Mouse (Mus musculus): ENCODE results near the gene Sertad3.

The Sertad3 gene

DNA sequence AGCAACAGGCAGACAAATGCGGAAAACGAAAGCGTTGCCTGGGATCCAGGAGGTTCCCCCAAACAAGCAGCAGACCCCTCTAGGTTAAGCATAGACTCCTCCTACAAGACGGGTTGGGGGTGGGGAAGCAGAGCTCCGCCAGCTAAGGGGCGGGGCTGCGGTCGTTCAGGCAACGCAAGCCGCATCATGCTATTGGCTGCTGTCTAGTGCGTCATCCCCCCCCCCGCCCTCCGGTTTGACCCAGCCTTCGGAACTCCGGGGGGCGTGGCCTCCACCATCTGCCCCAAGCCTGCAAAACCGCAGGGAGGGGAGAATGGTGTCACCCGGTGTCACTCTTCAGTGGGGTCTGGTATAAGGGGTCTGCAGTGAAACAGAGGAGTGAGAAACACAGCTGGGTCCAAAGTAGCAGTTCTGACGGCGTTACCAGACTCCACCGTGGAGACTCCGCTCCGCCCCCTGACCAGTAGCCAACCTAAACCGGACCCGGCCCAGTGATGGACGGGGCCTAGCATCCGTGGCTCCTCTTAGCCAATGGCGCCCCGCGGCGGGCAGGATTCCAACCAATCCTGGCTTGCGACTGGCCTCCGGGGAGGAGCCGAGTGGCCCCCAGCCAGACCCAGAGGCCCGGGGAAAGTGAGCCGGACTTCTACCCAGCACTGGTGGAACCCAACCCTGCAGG, at the start of gene Sertad3:
Gene Sertad3 (plus strand): TSS at position 613 of the 679 bp plus-strand sequence.
- DNase-seq (ENCODE audit: low spot score in 2 of 2), result peak; percentile 99

DNA sequence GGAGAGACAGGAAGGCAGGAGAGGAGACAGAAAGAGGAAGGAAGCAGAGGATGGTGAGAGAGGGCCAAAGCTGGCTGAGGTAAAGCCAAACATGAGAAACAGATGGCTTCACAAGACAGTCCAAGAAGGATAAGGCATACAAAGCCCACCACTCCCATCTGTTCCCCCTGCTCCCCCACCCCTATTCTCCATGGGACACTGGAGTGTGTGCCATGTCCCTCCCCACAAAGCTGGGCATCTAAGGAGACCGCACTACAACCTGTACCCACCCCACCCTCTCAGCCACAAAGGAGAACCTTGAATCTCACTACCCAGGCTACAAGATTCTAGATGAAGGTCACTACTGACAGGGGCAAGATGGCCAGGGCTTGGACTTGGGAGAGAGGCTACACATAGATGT, 46.2 kb upstream of the Sertad3 start:
- DNase-seq (ENCODE audit: low spot score in 2 of 2), result no peak

DNA sequence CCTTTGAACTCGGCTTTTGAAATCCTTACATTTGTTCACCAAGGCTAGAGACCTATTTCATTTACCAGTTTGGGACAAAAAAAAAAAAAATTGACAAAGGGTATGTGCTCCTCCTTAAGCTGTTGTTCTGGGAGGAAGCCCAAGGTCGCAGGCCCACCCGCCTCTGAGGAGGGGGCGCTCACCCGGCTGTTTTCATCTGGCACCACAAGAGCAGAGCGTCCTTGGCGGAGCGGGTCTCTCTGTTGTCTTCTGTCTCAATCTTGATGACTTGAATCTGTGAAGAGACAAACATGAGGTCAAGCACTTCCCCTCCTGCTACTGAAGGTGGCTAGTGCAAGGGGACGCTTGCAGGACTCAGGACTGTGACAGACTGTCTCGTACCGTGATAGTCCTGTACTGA, 45.6 kb upstream of the Sertad3 start:
- no peak for DNase-seq (ENCODE audit: low spot score in 2 of 2)

DNA sequence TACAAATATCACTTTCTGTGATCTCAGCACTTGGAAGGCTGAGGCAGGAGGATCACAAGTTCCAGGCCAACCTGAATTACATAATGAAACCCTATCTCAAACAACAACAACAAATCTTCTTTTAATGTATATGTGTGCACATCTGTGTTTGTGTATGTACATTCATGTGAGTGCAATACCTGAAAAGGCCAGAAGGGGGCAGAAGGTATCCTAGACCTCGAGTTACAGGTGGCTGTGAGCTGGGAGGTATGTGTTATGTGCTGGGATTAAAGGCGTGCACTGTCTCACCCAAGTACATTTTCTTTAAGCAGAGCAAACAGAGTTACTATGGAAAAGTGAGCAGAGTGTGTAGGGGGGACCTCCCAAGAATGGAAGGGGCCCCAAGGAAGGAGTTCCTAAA, 44.4 kb upstream of the Sertad3 start:
- no peak for DNase-seq (ENCODE audit: low spot score in 2 of 2)

DNA sequence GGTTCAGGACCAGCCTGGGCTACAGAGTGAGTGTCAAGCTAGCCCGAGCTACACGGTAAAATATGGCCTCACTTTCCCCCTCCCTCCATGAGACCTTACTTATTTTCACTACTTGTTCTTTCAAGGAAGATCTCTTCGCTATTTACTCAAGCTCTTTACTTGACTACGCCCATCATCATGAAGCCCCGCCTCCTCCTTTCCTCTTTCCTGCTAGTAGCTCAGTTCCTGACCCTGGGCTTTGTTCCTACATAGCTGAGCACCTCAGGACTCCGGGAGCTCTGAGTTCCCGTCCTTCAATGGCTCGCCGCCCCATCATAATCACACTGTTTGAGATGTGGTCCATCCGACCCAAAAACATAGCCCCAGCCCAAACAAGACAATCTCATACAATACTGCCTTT, 40.2 kb upstream of the Sertad3 start:
- DNase-seq (ENCODE audit: low spot score in 2 of 2), result no peak

DNA sequence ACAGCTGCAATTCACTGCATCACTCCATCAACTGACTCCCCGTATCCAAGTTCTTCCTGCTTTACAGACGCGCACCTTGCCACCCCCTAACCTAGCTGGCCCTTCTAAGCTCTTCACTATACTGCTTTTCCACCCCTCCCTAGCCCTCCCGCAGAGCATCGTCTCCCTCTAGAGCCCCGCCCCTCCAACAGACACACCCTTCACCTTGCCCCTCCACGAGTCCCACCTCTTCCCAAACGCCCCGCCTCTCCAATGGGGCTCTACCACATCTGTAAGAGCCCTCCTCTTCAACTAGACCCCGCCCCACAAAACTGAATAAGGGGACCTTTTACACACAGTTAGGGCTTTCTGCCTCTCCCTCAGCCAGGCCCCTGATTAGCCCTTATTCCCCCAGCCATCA, 39.8 kb upstream of the Sertad3 start:
- DNase-seq (ENCODE audit: low spot score in 2 of 2), result no peak

DNA sequence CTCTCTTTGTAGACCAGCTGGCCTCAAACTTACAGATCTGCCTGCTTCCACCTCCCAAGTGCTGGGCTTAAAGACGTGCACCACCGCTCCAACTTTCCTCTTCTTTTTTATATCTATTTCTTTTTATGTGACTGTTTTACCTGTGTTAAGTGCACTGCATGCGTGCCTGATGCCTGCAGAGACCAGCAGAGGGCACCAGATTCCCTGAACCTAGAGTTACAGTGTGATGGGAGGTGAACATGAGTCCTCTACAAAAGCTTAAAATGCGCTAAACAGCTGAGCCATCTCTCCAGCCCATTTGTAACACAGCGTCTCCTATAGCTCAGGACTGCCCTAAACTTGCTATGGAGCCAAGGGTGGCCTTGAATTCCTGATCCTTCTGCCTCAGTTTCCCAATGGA, 36.0 kb upstream of the Sertad3 start:
- no peak for DNase-seq (ENCODE audit: low spot score in 2 of 2)

DNA sequence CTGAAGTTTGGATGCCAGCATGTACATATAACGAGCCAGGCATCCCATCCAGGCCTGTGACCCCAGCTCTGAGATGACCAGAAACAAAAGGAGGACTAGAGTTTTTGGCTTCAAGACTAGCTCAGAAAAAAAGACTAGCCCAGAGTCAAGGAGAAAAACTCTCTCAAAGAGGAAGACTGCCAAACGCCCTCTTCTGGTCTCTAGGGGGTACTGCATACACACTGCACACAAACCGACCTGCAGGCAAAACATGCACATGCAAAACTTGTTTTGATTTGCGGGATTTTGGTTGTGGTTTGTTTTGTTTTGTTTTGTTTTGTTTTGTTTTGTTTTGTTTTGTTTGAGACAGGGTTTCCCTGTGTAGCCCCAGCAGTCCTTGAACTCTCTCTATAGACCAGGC, 33.6 kb upstream of the Sertad3 start:
- no peak for DNase-seq (ENCODE audit: low spot score in 2 of 2)

DNA sequence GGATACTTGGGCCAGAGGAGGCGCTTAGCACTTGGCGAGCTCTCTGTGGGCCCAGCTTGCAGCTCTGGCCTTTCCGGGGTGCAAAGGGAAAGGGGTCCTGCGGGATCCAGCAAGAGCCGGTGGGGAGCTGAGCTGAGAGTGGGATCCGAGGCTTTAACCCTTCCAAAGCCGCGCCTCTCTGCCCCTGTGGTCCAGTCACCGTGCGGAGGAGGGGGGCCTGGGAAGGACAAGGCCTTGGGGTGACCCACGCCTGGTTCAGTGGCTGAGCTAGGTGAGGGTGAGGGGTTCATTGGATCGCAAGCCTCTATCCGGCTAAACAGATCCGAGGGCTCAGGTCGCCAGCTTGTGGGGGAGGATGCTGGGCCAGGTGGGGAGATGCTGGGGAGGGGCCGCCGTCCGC, 27.5 kb upstream of the Sertad3 start:
- DNase-seq (ENCODE audit: low spot score in 2 of 2), result no peak

DNA sequence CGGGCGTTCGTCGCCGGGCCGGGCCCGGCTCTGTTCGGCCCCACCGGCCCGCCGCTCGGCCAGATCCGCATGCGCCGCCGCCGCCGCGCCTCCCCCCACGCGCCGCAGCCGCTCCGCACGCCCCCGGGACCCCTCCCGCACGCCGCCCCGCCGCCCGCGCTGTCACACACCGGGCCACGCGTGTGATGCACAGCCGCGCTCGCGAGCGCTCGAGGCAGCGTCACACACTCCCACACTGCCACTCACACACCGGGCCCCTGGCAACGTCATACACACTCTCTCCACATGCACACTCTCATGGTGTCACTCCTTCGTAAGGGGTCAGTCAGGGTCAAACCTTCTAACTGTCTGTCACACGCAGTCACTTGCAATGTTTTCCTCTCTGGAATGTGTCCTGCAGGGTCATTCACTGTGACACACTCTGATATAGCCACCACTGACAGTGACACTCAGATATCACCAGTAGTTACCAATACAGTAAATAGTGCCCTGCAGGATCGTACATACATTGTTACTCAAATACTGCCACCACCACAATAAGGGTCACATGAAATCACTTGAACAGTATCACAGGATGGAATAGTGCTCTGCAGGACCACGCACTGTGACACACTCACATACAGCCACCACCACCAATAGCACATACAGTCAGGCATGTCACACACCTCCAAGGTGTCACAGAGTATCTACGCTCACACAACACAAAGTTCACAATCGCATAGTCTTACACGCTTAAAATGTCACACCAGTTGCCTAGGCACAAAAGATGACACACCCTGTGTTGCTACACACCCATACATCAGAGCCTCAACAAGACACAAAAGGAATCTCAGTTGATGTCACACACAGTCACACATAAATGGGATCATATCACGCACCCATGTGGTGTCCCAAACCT, 26.8 kb upstream of the Sertad3 start:
- peak; percentile 17 to 21 for DNase-seq (ENCODE audit: low spot score in 2 of 2)

DNA sequence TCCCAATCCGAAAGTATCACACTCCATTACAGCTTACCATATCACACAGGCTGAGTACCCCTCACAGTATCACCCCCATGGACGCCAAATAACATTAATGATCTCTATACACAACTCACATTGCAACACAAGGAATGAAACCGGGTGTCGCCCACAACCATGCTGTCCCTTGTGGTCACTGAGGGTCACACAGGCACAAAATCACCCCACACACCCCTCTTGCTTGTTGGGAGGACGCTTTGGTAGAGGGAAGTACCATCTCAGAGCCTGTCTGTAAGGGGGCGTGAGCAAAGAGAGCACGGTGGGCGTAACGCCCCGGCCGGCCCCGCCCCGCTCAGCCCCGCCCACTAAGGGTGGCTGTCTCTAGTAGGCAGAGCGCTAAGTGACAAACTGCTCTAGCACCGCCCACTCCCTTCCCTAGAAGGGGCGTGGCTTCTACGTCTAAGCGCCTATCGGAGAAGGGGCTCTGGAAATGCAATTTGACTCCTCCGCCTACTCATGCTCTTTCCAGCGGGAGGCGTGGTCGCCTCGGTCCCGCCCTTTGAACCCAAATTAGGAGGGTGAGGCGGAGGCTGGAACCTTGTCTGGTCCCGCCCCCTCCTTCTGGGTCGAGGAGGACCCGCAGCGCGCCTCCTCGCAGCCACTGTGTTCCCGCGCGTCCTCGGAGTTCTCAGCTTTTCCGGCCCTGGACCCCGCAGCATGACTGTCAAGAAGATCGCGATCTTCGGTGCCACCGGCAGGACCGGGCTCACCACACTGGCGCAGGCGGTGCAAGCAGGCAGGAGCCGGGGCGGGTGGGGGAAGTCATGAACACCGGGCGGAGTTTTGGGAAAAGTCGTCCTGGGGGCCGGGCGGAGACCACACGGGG, 25.9 kb upstream of the Sertad3 start, which contains the start of the genes Sptbn4 and Blvrb:
Gene Sptbn4 (minus strand): TSS at position 268 of the 868 bp plus-strand sequence.
Gene Blvrb (plus strand): TSS at position 560 of the 868 bp plus-strand sequence.
- DNase-seq (ENCODE audit: low spot score in 2 of 2), result peak; percentile 100

DNA sequence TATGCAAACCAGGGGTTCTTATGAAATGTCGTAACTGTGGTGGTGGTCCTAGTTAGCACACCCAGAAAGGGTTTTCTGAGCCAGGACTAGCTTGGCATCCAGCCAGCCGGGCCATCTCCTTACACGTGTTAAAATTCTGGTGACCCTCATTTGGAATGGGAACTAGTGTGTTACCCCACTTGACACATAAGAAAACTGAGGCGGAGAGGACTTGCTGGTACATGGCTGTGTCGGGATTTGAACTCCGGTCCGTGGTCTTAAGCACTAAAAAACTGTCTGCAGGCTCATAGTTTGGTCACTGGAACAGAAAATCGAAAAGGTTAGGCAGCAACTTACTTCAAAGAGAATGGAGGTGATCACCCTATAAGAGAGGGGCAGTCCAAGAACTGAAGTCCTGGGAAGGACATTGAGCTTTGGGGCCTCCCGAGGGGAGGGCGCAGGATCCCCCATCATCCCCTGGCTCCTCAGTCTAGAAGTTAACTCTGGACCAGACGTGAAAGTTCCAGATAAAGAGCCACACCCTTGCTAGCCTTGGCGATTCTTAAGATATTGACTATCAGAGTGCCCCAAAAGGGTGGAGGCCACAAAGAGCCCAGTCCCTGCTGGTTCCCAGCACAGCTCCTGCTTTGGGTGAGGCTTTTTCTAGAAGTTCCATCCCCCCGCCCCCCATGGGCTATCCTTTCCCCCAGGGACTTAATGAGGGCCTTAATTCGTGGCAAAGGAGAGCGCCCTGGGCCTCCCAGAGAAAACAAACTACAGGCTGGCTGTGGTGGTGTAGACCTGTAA, 25.0 kb upstream of the Sertad3 start:
- peak in 1 of 2 experiments; percentile 14 for DNase-seq (ENCODE audit: low spot score in 2 of 2)

DNA sequence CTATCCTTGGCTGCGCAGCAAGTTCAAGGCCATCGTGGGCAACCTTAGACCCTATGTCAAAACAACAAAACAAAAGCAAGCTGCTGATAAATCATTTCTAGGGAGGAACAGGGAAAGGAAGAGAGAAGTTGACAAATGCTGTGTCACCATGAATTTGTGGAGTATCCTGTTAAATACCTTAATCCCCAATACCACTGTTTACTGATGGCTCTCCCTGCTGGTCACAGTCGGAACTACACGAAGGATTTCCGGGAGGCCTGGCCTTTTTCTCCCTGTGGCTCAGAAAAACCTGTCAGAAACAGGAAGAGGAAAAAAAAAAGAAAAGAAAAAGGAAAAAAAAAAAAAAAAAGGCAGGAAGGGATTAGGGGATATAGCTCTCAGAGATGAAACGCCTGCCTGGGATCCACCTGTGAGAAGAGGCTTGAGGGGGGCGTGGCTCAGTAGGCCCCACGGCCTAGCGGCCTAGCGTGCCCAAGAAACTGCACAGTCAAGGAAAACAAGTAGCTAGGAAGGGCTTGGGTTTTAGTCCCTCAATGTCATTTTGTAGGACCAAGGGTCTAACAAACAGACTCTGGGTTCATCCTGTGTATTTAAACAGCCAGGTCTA, 24.2 kb upstream of the Sertad3 start:
- peak; percentile 69 to 71 for DNase-seq (ENCODE audit: low spot score in 2 of 2)

DNA sequence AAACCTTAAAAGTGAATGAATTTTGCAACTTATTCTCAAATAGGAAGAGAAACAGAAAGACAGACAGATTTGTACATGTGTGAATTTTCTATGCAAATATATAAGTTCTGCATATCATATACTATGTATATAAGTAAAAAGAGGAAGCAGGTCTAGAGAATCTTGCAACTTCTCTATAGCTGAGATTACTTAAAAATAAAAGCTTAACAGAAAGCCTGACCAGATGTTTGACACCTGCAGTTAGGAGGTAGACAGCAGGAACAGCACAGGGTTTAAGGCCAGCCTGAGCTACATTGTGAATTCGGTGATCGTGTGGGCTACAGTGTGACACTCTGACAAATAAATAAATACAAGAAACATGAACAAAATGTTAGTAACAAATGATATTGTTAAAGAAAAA, 22.2 kb upstream of the Sertad3 start:
- DNase-seq (ENCODE audit: low spot score in 2 of 2), result no peak

DNA sequence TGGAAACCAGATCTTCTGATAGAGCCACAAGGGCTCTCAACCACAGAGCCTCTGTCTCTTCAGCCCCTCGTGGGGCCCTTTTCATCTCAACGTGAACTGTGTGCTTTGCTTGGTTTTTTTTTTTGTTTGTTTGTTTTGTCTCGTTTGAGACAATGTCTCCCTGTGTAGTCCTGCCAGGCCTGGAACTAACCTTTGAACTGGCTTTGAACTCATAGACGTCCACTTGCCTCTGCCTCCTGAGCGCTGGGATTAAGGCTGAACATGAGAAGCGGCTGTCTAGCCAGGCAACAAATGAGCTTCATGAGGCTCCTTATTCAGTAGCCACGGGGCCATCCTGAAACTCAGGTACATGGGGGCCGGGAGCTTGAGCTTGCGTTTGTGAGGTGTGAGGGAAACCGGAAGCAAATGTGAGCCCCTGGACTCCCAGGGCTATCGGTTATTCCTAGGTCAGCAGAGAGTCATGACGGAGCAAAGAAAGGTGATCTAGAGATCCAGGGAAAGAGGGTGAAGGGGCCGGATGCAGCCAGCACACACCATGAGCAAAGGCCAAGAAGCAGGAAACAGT, 21.3 kb upstream of the Sertad3 start:
- no peak for DNase-seq (ENCODE audit: low spot score in 2 of 2)

DNA sequence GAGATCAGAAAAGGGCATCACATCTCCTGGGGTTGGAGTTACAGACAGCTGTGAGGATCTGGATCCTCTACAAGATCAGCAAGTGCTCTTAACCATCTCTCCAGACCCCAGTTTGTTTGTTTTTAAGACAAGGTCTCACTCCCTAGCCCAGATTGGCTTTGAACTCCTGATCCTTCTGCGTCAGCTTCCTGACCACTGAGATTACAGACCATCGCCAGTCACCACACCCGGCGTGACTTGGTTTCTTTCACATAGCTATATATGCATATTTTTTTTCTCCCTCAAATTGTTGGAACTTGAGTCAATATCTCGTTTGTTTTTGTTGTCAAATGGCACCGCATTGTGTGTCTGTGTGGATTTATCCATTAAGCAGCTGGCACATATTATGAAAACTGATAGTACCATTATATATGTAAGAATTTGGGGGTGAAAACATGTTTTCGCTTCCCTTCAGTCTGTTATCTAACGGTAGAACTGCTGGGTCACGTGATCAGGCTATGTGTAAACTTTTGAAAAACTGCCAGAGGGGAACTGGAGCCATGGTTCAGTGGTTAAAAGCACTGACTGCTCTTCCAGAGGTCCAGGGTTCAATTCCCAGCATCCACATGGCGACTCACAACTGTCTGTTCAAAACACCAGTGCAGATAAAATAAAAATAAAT, 19.0 kb upstream of the Sertad3 start:
- no peak for DNase-seq (ENCODE audit: low spot score in 2 of 2)

DNA sequence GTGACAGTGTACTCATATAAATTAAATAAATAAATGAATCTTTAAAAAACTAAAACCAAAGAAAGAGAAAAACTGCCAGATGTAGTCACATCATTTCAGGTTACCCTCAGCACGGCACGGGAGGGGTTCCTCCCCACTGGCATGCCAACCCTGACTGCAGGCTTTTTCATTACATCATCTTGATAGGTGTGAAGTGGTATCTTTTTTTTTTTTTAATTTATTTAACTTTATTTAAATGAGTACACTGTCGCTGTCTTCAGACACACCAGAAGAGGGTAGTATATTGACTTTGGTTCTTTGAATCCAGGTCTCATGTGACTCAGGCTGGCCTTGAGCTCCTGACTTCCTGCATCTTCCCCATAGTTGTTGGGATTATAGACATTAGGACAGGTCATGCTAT, 18.3 kb upstream of the Sertad3 start:
- DNase-seq (ENCODE audit: low spot score in 2 of 2), result no peak

DNA sequence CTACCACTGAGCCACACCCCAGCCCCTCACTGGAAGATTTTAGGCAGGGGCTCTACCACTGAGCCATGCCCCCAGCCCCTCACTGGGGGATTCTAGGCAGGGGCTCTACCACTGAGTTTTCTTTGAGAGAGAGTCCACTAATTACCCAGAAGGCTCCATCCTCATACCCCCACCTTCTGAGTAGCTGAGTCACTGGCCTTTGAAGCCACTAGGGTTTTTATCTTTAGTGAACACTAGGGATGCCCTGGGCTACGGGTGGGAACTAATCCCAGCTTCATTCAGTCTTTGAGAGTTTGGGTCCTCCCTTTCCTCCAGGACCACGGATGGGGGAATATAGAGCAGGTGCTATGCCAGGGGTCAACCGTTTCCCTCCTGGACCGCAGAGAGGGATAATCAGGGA, 15.0 kb upstream of the Sertad3 start:
- no peak for DNase-seq (ENCODE audit: low spot score in 2 of 2)

DNA sequence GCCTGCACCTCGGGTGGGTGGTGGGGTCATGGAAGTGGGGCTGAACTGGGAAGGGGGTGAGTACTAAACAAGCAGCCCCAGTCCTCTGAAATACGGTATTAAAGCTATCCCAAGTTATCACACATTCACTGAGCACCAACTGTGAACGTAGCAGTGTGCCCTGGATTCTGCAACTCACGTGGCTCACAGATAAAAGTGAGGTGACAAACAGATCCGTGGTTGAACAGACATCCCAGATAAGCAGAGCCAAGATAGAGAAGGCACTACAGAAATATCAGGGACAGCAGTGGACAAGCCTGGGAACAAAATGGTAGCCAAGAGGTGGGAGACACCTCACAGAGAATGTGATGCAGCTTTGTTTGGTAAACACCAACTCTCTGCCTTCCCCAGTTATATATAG, 13.9 kb upstream of the Sertad3 start:
- DNase-seq (ENCODE audit: low spot score in 2 of 2), result no peak

DNA sequence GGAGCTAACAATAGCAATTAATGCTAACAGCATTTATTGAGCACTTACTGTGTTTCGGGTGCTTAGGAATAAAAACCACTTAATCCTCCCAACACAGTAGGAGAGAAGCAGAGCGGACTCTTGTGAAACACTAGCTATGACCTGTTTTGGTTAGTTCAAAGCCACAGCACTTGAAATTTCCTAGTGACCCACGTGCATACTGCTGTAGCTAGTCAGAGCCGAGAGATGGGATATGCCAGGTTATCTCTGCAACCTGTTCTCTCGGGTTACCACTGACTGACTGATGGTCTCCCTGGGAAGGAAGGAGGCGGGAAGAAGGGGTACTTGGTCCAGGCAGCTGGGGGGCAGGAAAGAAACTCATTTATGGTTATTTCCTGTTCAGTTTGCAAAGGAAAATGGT, 13.1 kb upstream of the Sertad3 start:
- DNase-seq (ENCODE audit: low spot score in 2 of 2), result no peak
